Mouse (Mus musculus) testis, postnatal 14 days (tissue): ENCODE data around the gene Sds.

ENCODE experiments used
- DNase-seq: peaks from one replicate; pipeline ENCODE4 v3.0.0; 2021; ENCODE audit warnings: low spot score

Gene Sds

DNA sequence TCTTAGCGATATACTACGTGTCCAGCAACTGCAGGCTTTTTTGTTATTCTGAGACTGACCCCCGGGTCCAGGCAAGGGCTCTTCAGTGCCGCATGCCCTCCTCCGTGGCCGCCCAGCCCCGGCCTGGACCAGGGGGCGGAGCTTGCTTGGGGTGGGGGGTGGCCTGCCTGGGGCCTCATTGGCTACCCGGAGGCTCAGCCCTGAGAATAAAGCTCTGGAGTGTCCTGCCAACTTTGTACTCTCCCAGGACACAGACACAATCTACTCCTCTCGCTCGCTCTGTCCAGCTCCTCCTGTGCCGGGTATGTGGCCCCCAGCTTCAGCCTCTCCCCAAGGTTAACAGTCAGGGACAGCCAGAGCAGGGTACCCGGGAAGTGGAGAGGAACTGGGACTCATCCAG lies at the start of gene Sds:
Sds (plus strand) TSS at position 231 of the 400 bp plus-strand sequence.
- DNase-seq = no peak

DNA sequence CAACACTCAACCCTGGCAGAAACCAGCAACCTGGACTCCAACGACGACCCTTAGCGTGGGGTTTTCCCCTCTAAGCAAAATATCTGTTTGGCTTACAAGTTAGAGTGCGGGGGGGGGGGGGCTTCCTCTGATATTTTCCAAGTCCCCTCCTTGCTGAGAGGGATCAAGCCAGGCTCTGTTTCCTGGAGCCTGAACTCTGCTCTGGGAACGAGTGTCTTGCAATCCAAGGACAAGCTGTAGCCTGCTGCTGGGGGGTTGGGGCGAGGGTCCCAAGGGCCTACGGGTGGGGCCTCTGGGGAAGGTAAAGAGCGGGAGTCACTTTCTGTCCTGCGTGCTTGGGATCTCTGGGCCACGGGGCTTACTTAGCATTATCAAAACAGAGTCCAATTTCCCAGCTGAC lies 49.8 kb upstream of the Sds start:
- no peak for DNase-seq

DNA sequence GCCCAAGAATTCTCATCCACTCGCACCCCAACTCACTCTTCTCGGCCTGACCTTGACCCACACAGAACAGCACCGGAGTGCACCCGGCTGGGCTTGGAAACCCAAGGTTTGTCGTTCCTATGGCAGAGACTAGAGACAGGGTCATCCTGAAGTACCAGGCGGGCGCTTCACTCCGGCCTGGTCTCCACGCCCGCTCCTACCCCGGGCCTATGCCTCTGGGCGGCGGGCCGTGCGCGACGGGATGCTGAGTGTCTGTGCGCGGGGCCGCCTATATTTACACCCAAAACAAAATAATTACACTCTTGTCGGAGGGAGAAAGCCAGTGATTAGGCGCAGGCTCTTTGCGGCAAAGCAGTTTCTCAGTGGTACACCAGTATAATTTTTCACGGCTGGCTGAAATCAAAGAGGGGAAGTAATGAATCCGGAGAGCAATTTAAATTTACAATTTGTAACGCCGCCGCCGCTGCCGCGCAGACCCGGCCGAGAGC lies 48.8 kb upstream of the Sds start:
- DNase-seq = no peak

DNA sequence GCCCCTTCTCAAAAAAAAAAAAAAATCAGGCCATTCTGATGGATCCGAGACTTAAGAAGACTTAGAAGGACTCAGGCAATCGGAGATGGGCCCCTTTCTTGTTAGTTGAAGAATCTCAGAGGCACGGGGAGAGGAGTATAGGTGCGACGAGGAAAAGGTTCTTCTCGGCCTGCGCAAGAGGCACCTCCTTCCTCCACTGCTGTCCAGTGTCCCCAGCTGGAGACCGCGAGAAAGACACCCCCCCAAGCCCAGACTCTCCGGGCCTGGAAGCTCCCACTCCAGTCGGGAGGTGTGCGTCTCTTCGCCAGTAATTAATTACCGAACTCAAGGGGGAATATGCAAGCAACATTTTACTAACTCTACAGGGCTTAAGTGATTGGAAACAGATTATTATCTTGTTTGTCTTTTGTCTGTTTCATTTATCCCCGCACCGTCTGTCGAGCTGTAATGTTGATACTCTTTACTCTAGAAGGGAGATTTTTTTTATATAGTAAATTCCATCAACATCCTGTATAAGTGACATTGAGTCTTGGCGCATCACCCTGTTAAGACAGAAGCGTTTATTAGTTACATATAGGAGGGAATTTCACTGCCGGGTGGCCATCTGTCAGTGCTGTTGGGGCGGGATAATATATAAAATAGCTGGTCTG lies 48.0 kb upstream of the Sds start:
- no peak for DNase-seq

DNA sequence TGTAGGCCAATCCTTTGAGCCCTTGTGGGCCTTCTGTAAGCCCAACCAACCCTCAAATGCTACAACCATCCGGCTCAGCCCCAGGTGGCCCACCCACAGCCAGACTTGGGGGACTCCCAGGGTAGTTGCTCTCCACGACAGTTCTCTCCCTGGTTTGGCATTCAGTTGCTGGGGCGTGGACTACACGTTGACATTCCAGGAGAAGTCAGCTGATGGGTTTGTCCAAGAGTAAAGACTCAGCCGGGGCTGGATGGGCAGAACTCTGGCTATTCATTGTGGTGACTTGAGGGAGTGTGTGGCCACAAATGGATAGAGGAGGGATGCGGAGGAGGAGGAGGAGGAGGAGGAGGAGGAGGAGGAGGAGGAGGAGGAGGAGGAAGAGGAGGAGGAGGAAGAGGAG lies 47.3 kb upstream of the Sds start:
- no peak for DNase-seq

DNA sequence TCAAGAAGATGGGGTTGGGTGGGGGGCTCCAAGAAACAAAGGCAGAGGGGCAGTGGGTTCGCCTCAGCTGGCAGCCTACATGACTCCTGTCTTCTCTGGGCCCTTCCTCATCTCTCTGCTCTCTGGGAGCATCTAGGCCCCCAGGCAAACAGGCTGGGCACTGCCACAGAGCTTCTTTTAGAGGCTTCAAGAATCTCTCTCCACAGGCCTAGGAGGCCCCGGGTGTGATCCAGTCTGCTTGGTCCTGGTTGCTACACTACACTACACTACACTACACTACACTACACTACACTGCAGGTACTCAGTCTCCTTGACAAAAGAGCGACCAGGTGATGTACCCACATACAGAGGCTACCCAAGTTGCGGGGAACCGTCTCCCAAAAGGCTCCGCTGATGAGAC lies 46.6 kb upstream of the Sds start:
- DNase-seq = no peak

DNA sequence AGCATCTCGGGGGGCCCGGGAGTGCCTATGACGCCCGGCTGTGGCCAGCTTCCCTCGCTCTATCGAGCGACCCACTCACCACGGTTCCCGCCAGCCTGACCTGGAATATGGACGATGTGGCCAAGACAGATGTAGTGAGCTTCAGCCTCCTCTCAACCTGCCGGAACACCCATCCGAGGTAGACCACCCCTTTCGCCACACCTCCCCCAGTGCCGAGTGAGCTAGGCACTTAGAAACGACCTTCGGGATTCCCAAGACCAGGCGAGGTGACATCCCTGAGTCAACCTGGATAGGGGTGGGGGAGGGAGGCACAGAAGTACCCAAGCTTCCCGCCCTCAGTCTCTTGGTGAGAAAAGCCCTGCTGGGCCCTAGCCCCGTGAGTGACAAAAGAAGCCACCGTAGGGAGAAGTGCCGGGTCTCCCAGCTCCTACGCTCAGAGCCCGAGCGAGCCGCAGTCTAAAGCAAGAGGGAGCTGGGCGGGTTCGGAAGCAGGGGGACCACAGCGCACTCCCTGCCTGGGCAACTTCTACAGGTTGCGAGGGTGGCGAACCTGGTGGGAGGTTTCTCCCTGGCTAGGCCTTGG lies 45.2 kb upstream of the Sds start:
- no peak for DNase-seq

DNA sequence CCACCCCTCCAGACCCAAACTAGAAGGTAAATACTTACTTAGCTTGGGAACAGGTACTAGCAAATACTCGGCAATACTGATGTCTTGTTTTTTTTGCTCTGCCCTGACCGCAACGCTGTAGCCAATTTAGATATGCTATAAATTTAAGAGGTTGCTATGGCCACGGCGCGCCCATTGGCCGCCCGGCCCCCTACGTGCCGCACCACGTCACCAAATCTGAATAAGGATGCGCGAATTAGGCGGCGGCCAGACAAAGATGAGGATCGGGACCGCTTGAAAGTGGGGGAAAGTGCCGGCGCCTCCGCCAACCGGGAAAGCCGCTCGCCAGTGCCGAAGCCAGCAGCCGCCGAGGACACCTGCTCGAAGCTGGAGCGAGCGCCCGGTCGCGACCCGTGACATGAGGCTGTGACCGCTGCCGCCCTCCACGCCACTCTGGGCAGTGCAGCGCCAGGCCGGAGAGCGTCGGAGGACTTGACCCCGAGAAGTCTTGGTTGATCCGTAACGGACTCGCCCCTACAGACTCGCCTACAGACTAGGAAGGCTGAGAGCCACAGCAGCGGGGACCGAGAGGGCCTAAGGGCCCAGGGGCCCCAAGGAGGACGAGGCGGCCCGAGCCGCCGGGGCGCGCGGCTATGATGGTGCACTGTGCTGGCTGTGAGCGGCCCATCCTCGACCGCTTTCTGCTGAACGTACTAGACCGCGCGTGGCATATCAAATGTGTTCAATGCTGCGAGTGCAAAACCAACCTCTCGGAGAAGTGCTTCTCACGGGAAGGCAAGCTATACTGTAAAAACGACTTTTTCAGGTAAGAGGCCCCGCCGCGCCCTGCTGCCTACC lies 44.5 kb upstream of the Sds start, which contains the start of gene Lhx5:
Lhx5 (plus strand) TSS at position 51 of the 837 bp plus-strand sequence.
- no peak for DNase-seq

DNA sequence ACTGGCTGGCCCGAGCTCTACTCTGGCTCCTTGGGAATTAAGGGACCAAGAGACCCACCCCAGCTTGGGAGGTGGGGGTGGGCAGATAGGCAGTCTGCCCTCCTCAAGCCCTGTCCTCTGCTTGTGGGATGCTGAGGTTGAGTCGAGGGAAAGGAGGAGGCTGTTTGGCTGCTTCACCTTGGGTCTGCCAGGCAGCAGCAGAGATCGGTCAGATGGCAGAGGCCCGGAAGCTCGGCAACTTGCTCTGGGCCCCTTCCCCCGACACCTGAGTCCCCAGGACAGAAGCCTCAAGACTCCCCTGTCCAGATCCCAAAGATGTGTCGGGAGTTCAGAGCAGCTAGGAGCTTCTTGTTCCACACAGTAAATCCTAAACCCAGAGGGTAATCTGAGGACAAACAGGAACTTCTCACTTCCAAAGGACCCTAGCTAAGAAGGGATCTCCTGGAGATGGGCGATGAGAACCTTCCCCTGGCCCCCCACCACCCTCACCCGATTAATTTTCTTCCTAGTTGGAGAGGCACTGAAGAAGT lies 43.8 kb upstream of the Sds start:
- no peak for DNase-seq

DNA sequence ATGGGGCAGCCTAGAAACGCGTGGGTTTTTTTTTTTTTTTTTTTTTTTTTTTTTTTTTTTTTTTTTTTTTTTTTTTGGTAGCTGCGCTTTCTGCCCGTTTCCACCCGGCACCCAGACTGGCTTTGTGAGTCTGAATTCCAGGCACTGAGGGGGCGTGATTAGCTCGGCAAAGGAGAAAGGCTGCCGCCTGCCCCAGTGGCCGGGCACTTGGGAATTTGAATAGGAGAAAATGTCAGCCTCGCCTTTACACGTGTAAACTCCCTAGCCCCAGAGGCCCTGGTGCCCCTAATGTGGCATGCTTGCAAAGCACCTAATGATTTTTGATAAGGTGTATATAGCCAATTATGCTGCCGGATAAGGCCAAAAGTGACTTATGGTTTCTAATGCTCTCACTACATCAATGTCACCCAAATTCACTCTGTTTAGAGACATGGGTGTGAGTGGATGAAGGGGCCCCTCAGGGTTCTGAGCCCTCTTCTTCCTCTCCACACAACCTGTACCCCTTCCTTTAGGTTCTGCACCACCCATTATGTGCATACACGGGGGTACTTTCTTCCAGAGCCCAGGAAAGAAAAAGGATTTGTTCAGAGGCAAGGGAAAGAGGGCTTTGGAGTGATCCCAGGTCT lies 43.1 kb upstream of the Sds start:
- no peak for DNase-seq

DNA sequence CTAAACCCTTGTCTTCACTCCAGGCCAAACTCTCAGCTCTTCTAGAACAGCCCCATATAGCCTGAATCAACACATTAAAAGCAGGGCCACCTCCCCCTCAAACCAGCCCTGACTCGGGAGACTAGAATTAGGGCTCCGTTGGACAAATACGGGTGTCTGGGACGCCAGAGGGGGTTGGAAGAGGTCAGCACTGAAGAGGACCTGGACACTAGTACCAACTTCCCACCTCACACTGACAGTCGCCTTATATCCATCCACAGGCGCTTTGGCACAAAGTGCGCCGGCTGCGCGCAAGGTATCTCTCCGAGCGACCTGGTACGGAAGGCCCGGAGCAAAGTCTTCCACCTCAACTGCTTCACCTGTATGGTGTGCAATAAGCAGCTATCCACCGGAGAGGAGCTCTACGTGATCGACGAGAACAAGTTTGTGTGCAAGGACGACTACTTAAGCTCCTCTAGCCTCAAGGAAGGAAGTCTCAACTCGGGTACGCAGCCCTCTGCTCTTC lies 42.0 kb upstream of the Sds start:
- no peak for DNase-seq

DNA sequence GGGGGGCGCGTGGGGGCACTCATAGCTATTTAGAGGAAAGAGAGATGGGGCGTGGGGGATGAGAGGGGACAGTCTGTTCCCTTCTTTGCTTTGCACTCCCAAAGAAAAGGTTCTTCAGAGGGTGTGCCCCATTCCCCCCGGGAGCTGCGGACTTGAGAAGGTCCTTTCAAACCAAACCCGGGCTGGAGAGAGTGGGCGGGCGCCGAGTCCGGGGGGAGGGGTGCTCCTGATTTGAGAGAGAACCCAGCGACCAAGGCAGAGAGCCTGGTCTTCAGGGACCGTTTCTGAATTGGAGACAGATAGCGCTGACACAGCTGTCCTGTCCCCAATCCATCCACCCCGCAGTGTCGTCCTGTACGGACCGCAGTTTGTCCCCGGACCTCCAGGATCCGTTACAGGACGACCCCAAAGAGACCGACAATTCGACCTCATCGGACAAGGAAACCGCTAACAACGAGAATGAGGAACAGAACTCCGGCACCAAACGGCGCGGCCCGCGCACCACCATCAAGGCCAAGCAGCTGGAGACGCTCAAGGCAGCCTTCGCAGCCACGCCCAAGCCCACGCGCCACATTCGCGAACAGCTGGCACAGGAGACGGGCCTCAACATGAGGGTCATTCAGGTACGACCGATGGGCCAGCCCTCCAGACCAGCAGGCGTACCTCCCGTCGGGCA lies 41.2 kb upstream of the Sds start:
- DNase-seq = no peak

DNA sequence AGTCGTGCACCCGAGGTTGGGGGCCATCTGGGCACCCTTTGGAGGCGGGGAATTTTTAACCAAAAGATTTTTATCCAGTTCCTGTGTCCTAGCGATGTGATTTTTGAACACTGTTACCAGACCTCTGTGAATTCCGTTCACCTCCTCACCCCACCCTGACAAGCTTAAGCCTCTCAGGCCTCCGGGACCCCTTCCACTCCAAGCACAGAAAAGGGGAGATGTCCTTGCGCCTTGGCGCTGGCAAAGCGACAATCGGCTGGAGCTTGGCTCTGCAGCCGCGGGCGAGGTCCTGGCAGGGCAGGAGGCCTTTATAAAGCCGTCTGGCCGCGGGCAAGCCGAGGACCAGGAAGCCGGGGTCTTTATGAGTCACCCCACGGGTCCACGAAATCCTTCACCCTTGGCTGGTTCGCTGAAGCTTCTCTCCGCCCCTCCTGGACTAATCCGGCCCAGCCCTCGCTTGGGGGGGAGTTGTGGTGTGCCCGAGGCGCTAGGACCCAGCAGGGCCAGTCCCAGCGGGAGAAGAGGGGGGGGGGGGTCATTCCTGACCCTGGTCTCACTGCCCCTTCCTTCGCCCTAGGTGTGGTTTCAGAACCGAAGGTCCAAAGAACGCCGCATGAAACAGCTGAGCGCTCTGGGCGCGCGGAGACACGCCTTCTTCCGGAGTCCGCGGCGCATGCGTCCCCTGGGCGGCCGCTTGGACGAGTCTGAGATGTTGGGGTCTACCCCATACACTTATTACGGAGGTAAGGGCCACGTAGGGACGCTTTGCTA lies 40.4 kb upstream of the Sds start:
- DNase-seq = no peak

DNA sequence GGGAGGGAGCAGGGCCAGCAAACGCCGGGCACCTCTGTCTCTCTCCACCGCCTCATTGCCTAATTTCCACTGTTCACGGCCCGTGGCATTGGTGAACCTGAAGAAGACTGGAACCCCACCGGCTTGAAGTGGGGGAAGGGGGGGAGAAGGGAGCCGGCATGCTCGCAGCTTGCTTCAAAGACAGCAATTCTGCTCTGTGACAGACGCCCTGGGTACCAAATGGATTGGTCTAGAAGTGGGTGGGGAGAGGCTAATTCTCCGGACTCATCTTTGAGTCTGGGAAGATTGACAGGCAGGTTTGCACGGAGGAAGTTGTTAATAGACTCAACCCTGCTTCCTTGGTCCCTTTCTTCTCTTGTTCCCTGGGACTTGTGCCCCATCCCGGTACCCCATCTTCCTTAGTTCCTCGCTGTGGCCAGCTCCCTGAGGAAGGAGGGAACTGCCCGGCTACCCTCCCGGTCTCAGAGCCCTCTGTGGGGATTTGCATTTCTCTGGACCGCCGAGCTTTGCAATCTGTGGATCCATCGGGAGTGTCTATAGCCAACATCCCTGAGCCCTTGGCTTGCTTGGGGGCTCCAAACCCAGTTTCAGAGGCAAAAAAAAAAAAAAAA lies 39.3 kb upstream of the Sds start:
- no peak for DNase-seq

DNA sequence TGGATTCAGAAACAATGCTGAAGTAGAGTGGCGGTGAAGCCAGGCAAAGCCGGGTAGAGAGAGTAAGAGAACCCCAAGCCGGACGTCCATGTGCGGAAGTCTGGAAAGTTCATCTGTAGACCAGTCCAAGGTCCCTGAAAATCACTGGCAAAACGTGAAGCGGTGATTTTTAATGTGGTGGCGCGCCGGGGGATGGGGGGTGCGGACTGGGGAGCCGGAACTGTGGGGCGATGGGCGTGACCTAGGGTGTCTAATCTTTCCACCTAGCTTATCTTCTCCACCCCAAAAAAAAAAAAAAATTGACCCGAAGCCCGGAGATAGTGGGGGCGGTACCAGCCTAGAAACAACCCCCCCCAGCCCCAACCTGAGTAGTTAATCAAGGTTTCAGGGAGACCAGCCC lies 38.8 kb upstream of the Sds start:
- DNase-seq = no peak

DNA sequence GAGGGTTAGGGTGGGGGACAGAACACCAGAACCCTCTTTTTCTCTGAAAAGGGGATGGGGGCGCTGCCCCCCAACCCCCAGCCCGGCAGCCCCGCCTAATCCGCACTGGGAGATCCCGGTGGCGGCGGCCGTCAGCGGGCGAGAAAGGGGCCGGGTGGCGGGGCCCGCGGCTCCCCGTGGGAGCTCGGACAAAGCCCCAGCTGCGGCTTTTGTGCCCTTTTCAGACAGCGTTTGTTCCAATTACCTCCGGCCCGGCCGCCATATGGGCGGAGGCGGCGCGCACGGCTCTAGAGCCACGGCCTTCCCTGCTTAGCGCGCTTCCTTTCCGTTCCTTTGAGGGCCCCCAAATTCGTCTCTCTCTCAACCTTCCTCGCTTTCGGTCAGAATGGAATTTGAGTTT lies 38.3 kb upstream of the Sds start:
- no peak for DNase-seq

DNA sequence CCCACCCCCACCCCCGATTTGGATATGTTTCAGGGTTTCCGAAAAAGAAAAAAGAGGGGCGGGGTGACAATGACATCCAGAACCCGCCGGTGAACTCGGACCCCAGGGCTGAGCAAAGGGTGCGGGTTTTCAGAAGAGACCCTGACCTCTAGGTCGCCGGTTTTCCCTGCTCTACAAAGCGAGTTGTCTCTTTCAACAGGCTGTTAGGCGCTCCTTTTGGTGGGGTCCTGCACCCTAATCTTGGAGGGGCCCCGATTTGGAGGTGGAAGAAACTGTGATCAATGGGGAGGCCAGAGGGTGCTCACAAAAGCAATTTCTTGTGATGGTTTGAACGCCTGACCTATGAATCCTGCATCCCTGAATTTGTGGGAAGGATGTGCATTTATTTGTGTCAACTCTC lies 37.9 kb upstream of the Sds start:
- no peak for DNase-seq

DNA sequence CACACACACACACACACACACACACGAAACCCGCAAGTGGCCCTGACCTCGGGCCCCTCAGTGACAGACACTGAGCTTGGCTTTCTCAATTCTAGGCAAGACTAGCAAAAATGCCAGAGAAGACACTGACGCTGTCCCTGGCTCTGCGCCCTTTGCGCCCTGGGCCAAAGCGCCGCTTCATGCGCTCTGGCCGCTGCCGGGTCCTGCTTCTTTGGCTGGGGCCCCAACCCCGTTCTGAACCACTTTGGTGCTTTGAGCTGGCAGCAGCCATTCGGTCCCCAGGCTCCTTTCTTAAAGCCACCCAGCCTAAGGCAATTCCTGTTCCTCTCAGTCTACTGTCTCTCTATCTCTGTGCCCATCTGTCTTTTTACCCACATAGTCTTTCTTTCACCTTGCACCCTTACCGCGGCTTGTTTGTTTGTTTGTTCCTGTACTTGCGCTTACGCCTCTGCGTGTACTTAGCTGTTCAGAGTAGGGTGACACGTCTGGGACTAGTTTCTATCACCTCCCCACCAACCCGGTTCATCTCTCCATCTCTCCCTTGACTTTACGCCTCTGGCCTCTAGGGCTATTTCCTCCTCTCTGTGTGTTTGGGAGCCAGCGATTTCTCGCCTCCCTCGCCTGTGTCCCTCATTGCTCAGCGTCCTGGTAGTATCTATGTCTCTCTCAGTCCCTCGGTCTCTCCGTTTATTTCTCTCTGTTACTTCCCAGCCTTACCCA lies 37.2 kb upstream of the Sds start:
- DNase-seq = no peak

DNA sequence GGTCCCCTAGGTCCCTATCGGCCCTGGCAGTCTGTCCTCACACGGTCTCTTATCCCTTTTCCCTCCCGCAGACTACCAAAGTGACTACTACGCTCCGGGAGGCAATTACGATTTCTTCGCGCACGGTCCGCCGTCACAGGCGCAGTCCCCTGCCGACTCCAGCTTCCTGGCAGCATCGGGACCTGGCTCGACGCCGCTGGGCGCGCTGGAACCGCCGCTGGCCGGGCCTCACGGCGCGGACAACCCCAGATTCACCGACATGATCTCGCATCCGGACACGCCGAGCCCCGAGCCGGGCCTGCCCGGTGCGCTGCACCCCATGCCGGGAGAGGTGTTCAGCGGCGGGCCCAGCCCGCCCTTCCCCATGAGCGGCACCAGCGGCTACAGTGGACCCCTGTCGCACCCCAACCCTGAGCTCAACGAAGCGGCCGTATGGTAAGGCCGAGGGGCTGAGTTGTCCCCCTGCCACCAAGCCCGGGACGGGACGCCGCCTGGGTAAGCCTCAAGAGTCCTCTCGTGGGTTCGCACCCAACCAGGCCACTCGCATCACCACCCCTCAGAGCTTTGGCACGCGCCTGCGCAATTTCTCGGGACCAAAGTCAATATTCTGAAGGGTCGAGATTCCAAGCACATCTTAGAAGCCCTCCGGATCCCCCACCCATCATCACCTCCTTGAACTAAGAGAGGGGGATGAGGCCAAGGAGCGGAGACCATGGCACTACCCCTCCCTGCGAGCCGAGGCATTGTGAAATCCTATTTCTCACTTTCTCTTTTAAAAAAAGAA lies 36.2 kb upstream of the Sds start:
- no peak for DNase-seq
